Mouse (Mus musculus): Measurements from ENCODE around the gene Lbp. TPM values are rescaled to one million over a fixed set of nuclear protein-coding genes. Genes with fewer than 3 reads are reported as not detected.
A peak's percentile ranks its signal among the peaks of the same experiment; 100 is the strongest.

The Lbp gene
- polyA plus RNA-seq, 1 experiment from 2014 or later, result 4.6 TPM

GRCm38 (mm10) chr2:158352801-158353520, 46.7 kb downstream of the Lbp start:
- H3K9ac ChIP-seq (ENCODE audit: low read depth, low read length), result no peak overlapping the region
- ATAC-seq, result no peak
- 80% methylated on average over 3 of the region's 3 CpGs for WGBS
- no peaks in the 10 kb centered on the region for H3K9me3 ChIP-seq (ENCODE audit: control insufficient read depth, low read length)
- H3K27ac ChIP-seq (ENCODE audit: low read length), result no peak overlapping the region
- no peak overlapping the region for H3K4me2 ChIP-seq (ENCODE audit: low read depth, low read length)
- no peaks in the 10 kb centered on the region for H3K27me3 ChIP-seq (replicated peaks; ENCODE audit: control insufficient read depth, insufficient read depth, low read length)
- no peak overlapping the region for H3K4me3 ChIP-seq (ENCODE audit: low read length)
- peaks cover 19% of the 10 kb centered on the region for H3K36me3 ChIP-seq (ENCODE audit: control insufficient read depth, insufficient read depth, low read length)
- peaks cover 1% of the 10 kb centered on the region; the same call in 1 of the 2 replicates for H3K4me1 ChIP-seq (ENCODE audit: control insufficient read depth, insufficient read depth, low read length)

- no peak overlapping the region for H3K9ac ChIP-seq (ENCODE audit: low read depth, low read length)
- H3K27me3 ChIP-seq (replicated peaks; ENCODE audit: control insufficient read depth, insufficient read depth, low read length), result no peaks in the 10 kb centered on the region
- no peak overlapping the region for H3K4me3 ChIP-seq (ENCODE audit: low read length)
- no peak overlapping the region for H3K4me2 ChIP-seq (ENCODE audit: low read depth, low read length)
- peaks cover 16% of the 10 kb centered on the region for H3K4me1 ChIP-seq (ENCODE audit: control insufficient read depth, insufficient read depth, low read length)
- peaks cover 35% of the 10 kb centered on the region for H3K36me3 ChIP-seq (ENCODE audit: control insufficient read depth, insufficient read depth, low read length)
- no peaks in the 10 kb centered on the region for H3K9me3 ChIP-seq (ENCODE audit: control insufficient read depth, low read length)
- WGBS, result 80% methylated on average over 7 of the region's 7 CpGs
- no peak for ATAC-seq
- H3K27ac ChIP-seq (ENCODE audit: low read length), result no peak overlapping the region
Observed at GRCm38 (mm10) chr2:158354348-158355114, 48.2 kb downstream of the Lbp start.

DNA sequence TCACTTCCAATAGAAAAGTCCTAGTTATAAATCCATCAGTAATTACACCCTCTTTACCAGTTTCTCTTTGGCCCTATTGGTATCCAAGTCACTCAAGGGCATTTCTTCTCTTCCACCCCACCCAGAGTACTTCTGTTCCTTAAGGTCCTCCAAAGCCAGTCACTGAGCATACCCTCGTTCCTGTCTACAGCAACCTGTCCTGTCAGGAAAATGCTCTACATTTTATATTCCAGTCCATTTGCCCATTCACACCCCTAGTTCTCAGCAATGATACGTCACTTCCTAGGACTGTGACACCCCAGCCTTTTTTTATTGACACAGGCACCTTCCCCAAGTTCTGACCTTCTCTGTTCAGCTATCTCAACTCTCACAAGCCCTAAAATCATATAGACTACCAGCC, 48.9 kb downstream of the Lbp start:
- no peaks in the 10 kb centered on the region for H3K9me3 ChIP-seq (ENCODE audit: control insufficient read depth, low read length)
- H3K4me3 ChIP-seq (ENCODE audit: low read length), result no peak overlapping the region
- WGBS, result 90% methylated on average over 2 of the region's 2 CpGs
- H3K27ac ChIP-seq (ENCODE audit: low read length), result no peak overlapping the region
- H3K4me1 ChIP-seq (ENCODE audit: control insufficient read depth, insufficient read depth, low read length), result peaks cover 23% of the 10 kb centered on the region
- H3K4me2 ChIP-seq (ENCODE audit: low read depth, low read length), result no peak overlapping the region
- H3K27me3 ChIP-seq (replicated peaks; ENCODE audit: control insufficient read depth, insufficient read depth, low read length), result no peaks in the 10 kb centered on the region
- H3K36me3 ChIP-seq (ENCODE audit: control insufficient read depth, insufficient read depth, low read length), result peaks cover 35% of the 10 kb centered on the region
- no peak overlapping the region for H3K9ac ChIP-seq (ENCODE audit: low read depth, low read length)
- no peak for ATAC-seq

- Histone ChIP-seq H3K9ac (ENCODE audit: low read depth, low read length) (no peak overlapping the region), H3K4me1 (ENCODE audit: control insufficient read depth, insufficient read depth, low read length) (peaks cover 25% of the 10 kb centered on the region), H3K4me2 (ENCODE audit: low read depth, low read length) (no peak overlapping the region), H3K27me3 (replicated peaks; ENCODE audit: control insufficient read depth, insufficient read depth, low read length) (no peaks in the 10 kb centered on the region), H3K27ac (ENCODE audit: low read length) (no peak overlapping the region), H3K9me3 (ENCODE audit: control insufficient read depth, low read length) (no peaks in the 10 kb centered on the region), H3K4me3 (ENCODE audit: low read length) (no peak overlapping the region), H3K36me3 (ENCODE audit: control insufficient read depth, insufficient read depth, low read length) (peaks cover 35% of the 10 kb centered on the region)
- 89% methylated on average over 5 of the region's 5 CpGs for WGBS
- ATAC-seq, result no peak
Observed at GRCm38 (mm10) chr2:158356121-158356520, 49.8 kb downstream of the Lbp start.

GRCm38 (mm10) chr2:158359757-158360620, 53.7 kb downstream of the Lbp start:
- Histone ChIP-seq H3K27ac (ENCODE audit: low read length) (peak overlapping the region; percentile 80), H3K36me3 (ENCODE audit: control insufficient read depth, insufficient read depth, low read length) (peaks cover 35% of the 10 kb centered on the region), H3K4me3 (ENCODE audit: low read length) (peak overlapping the region; percentile 80), H3K27me3 (replicated peaks; ENCODE audit: control insufficient read depth, insufficient read depth, low read length) (no peaks in the 10 kb centered on the region), H3K9ac (ENCODE audit: low read depth, low read length) (peak overlapping the region; percentile 93), H3K4me1 (ENCODE audit: control insufficient read depth, insufficient read depth, low read length) (peaks cover 25% of the 10 kb centered on the region), H3K4me2 (ENCODE audit: low read depth, low read length) (peak overlapping the region; percentile 78), H3K9me3 (ENCODE audit: control insufficient read depth, low read length) (no peaks in the 10 kb centered on the region)
- WGBS, result 56% methylated on average over 12 of the region's 12 CpGs
- ATAC-seq, result peak; percentile 10; the same call in 1 of the 2 replicates

DNA sequence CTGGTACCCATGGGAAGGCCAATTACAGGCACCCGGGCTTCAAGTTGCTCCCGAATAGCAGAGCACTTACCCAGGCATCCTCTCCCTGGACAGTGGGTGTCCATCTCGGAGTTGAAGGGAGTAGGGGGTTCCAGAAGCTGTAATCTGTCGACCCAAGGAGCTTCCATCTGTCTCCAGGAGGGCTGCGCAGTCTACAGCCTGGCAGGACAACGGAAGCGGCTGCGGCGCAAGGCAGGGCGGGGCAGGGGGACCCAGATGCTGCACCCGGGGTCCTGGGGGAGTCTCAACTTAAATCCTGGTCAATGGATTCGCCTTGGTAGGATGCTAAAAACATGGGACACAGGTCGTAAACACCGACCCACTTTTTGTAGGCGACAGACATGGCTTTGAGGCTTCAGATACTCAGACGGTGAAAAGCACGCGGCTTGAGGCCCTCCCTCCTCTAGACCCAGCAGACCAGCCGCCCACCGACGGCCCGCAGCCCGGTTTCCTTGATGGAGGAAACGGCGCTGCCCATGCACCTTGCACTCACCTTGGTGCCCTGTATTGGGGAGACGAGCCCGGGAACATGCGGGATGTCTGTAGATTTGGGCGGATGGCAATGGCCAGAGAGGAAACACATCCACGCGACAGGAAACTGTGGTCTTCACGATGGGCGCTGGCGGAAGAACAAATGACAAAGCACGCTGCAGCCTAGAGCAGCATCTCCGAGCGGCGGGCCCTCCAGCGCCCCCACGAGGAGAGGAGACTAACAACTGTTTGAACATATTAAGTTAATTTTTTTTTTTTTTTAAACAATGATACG, 54.8 kb downstream of the Lbp start:
- under 1% methylated on average over 41 of the region's 41 CpGs for WGBS
- ATAC-seq, result peak; percentile 88

GRCm38 (mm10) chr2:158361678-158362320, 55.5 kb downstream of the Lbp start:
- peak overlapping the region; percentile 80 for H3K4me3 ChIP-seq (ENCODE audit: low read length)
- no peaks in the 10 kb centered on the region for H3K27me3 ChIP-seq (replicated peaks; ENCODE audit: control insufficient read depth, insufficient read depth, low read length)
- no peaks in the 10 kb centered on the region for H3K9me3 ChIP-seq (ENCODE audit: control insufficient read depth, low read length)
- H3K27ac ChIP-seq (ENCODE audit: low read length), result peak overlapping the region; percentile 34
- peaks cover 25% of the 10 kb centered on the region for H3K4me1 ChIP-seq (ENCODE audit: control insufficient read depth, insufficient read depth, low read length)
- peak overlapping the region; percentile 30; the same call in 1 of the 2 replicates for H3K4me2 ChIP-seq (ENCODE audit: low read depth, low read length)
- WGBS, result 37% methylated on average over 8 of the region's 8 CpGs
- H3K36me3 ChIP-seq (ENCODE audit: control insufficient read depth, insufficient read depth, low read length), result peaks cover 25% of the 10 kb centered on the region
- ATAC-seq, result peak; percentile 49
- peak overlapping the region; percentile 34; the same call in 1 of the 2 replicates for H3K9ac ChIP-seq (ENCODE audit: low read depth, low read length)

More for the DNA sequence above, 54.8 kb downstream of the Lbp start:
- Histone ChIP-seq H3K9me3 (ENCODE audit: control insufficient read depth, low read length) (no peaks in the 10 kb centered on the region), H3K27me3 (replicated peaks; ENCODE audit: control insufficient read depth, insufficient read depth, low read length) (no peaks in the 10 kb centered on the region), H3K4me1 (ENCODE audit: control insufficient read depth, insufficient read depth, low read length) (peaks cover 25% of the 10 kb centered on the region), H3K4me3 (ENCODE audit: low read length) (peak overlapping the region; percentile 80), H3K9ac (ENCODE audit: low read depth, low read length) (peak overlapping the region; percentile 93), H3K36me3 (ENCODE audit: control insufficient read depth, insufficient read depth, low read length) (peaks cover 25% of the 10 kb centered on the region), H3K27ac (ENCODE audit: low read length) (peak overlapping the region; percentile 80), H3K4me2 (ENCODE audit: low read depth, low read length) (peak overlapping the region; percentile 78)

DNA sequence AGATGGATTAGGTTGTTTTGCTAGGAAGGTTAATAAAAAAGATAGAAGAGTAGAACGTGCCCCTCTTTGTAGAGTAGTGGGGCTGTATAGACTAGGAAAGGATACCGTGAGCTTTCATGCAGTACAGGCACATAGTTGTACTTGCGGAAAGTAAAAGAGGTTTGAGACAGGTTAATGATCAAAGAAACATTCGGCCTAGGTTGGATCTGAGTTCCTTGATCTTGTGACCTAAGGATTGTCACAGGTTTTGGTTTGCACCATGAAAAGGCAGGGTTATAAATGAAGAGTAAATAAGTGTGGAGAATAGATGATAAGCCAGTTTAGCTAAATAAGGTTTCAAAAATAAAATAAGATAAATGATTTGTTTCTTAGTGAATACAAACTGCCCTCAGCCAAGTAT, 57.9 kb downstream of the Lbp start:
- no peak overlapping the region for H3K4me2 ChIP-seq (ENCODE audit: low read depth, low read length)
- peaks cover 3% of the 10 kb centered on the region; the same call in 1 of the 2 replicates for H3K36me3 ChIP-seq (ENCODE audit: control insufficient read depth, insufficient read depth, low read length)
- no peak overlapping the region for H3K9ac ChIP-seq (ENCODE audit: low read depth, low read length)
- no peak overlapping the region for H3K27ac ChIP-seq (ENCODE audit: low read length)
- no peak for ATAC-seq
- H3K27me3 ChIP-seq (replicated peaks; ENCODE audit: control insufficient read depth, insufficient read depth, low read length), result no peaks in the 10 kb centered on the region
- no peak overlapping the region for H3K4me3 ChIP-seq (ENCODE audit: low read length)
- peaks cover 13% of the 10 kb centered on the region for H3K4me1 ChIP-seq (ENCODE audit: control insufficient read depth, insufficient read depth, low read length)
- 66% methylated on average over 4 of the region's 4 CpGs for WGBS
- no peaks in the 10 kb centered on the region for H3K9me3 ChIP-seq (ENCODE audit: control insufficient read depth, low read length)

All from intestine, embryonic 16.5 days (tissue).